Mouse (Mus musculus) stomach, embryonic 14.5 days (tissue): ENCODE data around the gene Olfr1454. TPM values are rescaled to one million over a fixed set of nuclear protein-coding genes. Genes with fewer than 3 reads are reported as not detected.

Source experiments
- ATAC-seq: fragments of 200-750 bp; cut with Nextera tagmentation; 2 replicates; pipeline ENCODE4 v1.8.0; 2017; ENCODE audit warnings: low read depth, moderate TSS enrichment; ENCODE audit not compliant: insufficient number of reproducible peaks, insufficient read depth, low FRiP score
- H3K27ac ChIP-seq: fragments of 300-500 bp; sonication (generic); 2 replicates; pipeline ENCODE4 v1.5.1; 2014; ENCODE audit warnings: mild to moderate bottlenecking, low read length, moderate library complexity, mixed read lengths
- H3K27me3 ChIP-seq: fragments of 300-500 bp; sonication (generic); 2 replicates; pipeline ENCODE4 v1.6.1; 2014; ENCODE audit warnings: low read length, control low read depth, mixed read lengths; ENCODE audit not compliant: control insufficient read depth, insufficient read depth
- H3K36me3 ChIP-seq: fragments of 300-500 bp; sonication (generic); 2 replicates; pipeline ENCODE4 v1.6.1; 2014; ENCODE audit warnings: mild to moderate bottlenecking, control low read depth, low read length, moderate library complexity, mixed read lengths; ENCODE audit not compliant: control insufficient read depth, insufficient read depth
- H3K4me1 ChIP-seq: fragments of 300-500 bp; sonication (generic); 2 replicates; pipeline ENCODE4 v1.6.1; 2014; ENCODE audit warnings: low read length, control low read depth, mixed read lengths; ENCODE audit not compliant: control insufficient read depth, insufficient read depth
- H3K4me2 ChIP-seq: fragments of 300-500 bp; sonication (generic); replicated peaks from 2 replicates; pipeline ENCODE4 v1.6.1; 2014; ENCODE audit warnings: low read depth, low read length, control low read depth
- H3K4me3 ChIP-seq: fragments of 300-500 bp; sonication (generic); 2 replicates; pipeline ENCODE4 v1.5.1; 2014; ENCODE audit warnings: low read depth, low read length, control low read depth
- H3K9ac ChIP-seq: fragments of 300-500 bp; sonication (generic); replicated peaks from 2 replicates; pipeline ENCODE4 v1.6.1; 2014; ENCODE audit warnings: low read depth, mild to moderate bottlenecking, control low read depth, low read length, moderate library complexity, mixed read lengths
- H3K9me3 ChIP-seq: fragments of 300-500 bp; sonication (generic); 2 replicates; pipeline ENCODE4 v1.6.1; 2016; ENCODE audit warnings: low read depth, low read length, control low read depth; ENCODE audit not compliant: control insufficient read depth
- WGBS: fragments of 180-500 bp; shearing (Covaris S2); extraction: QIAGEN DNeasy Blood & Tissue Kit; methylation state at CpG from one replicate; pipeline ENCODE4 v1.1.7; 2014; 5-methylcytosine and 5-hydroxymethylcytosine counted together
- polyA plus RNA-seq: library from polyadenylated mRNA; unstranded; fragments of >200 nt; fragmentation: Nextera tagmentation; extraction: Ambion mirVana; gene quantifications from 2 replicates; pipeline ENCODE4 v1.2.1, GENCODE M21; 2014

Gene Olfr1454
- not detected in 2 replicates for polyA plus RNA-seq

DNA sequence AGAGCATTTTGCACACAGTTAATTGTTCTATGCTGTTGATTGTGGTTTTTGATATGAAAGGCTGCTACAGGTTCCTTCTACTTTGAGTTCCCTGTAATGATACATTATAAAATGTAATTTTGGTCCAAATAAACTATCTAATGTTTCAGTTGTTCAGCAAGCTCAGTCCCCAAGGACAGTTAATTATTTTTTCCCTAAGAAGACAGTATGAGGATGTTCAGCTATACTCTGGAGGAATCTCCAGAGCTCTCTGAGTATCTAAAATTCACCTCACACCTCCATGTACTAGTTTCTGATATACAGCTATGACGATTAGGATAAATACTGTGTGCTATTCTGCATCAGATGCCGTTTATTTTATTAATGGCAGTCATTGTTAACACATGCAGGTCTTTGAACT lies at the start of gene Olfr1454:
Olfr1454 (plus strand) TSS at position 301 of the 400 bp plus-strand sequence.
- no peak for ATAC-seq
- Histone ChIP-seq H3K36me3 (no peaks in the 10 kb centered on the region), H3K4me3 (no peak within 1 kb of the TSS), H3K9ac (no peak within 1 kb of the TSS), H3K27me3 (no peaks in the 10 kb centered on the region), H3K4me2 (no peak within 1 kb of the TSS), H3K9me3 (no peaks in the 10 kb centered on the region), H3K27ac (no peak within 1 kb of the TSS), H3K4me1 (no peaks in the 10 kb centered on the region)
- WGBS, result 74% methylated on average over 2 of the region's 2 CpGs

DNA sequence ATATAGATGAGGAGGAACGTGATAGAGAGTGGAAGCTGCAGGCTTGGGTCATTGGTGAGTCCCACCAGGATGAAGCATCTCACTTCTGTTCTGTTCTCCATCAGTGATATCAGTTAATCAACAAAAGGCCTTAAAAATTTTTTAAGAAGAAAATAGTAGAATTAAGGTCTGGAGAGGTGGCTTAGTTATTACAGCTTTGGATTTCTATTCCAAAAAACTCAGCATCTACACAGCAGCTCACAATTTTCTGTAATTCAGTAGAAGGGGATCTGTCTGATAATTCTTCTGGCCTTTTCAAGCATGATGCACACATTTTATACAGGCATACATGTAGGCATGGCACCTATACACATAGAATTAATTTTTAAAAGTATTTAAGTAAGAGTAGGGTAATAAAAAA lies 32.2 kb upstream of the Olfr1454 start, which contains the start of gene Olfr1453:
Olfr1453 (minus strand) TSS at position 101 of the 400 bp plus-strand sequence.
- H3K4me1 ChIP-seq, result no peaks in the 10 kb centered on the region
- H3K36me3 ChIP-seq, result no peaks in the 10 kb centered on the region
- no peaks in the 10 kb centered on the region for H3K9me3 ChIP-seq
- 40% methylated on average over 1 of the region's 1 CpGs for WGBS
- no peak within 1 kb of the TSS for H3K4me2 ChIP-seq
- no peak within 1 kb of the TSS for H3K27ac ChIP-seq
- no peaks in the 10 kb centered on the region for H3K27me3 ChIP-seq
- no peak for ATAC-seq
- no peak within 1 kb of the TSS for H3K4me3 ChIP-seq
- H3K9ac ChIP-seq, result no peak within 1 kb of the TSS

DNA sequence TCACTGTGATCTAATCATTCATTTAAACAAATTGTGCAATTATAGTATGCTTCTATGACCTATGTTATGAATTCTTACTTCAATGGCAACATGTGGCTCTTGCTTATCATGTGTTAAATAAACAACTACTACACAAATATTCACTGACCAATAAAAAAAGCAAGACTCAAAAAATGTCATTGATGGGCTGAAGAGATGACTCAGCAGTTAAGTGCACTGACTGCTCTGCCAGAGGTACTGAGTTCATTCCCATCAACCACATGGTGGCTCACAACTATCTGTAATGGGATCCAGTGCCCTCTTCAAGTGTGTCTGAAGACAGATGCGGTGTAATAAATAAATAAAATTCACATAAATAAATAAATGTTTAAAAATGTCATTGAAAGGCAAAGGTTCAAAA lies 33.5 kb downstream of the Olfr1454 start:
- no peak for ATAC-seq
- H3K27me3 ChIP-seq, result no peaks in the 10 kb centered on the region
- no peaks in the 10 kb centered on the region for H3K4me1 ChIP-seq
- 93% methylated on average over 1 of the region's 1 CpGs for WGBS
- no peaks in the 10 kb centered on the region; the same call in 1 of the 2 replicates for H3K9me3 ChIP-seq
- H3K4me2 ChIP-seq, result no peak overlapping the region
- no peak overlapping the region for H3K9ac ChIP-seq
- H3K4me3 ChIP-seq, result no peak overlapping the region
- H3K36me3 ChIP-seq, result no peaks in the 10 kb centered on the region
- no peak overlapping the region for H3K27ac ChIP-seq

DNA sequence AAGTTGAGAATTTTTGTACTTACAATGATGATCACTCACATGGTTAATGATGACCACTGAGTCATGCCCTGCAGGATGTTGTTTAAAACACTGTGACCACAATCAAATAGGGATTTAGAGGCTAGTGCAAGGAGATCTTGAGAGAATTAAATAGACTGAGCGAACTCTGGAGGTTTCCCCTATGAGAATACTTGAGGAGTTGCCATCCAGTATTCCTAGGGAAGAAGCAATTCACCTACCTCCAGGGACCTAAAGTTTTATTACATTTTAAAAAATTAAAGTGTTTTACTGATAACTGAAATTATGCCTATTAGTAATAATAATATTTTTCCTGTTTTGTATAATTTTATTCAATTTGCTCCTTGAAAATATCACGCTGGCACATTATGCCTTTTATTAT lies 37.4 kb downstream of the Olfr1454 start, which contains the start of gene Olfr1457:
Olfr1457 (minus strand) TSS at position 101 of the 400 bp plus-strand sequence.
- no peak within 1 kb of the TSS for H3K27ac ChIP-seq
- H3K4me2 ChIP-seq, result no peak within 1 kb of the TSS
- no peaks in the 10 kb centered on the region; the same call in 1 of the 2 replicates for H3K9me3 ChIP-seq
- H3K27me3 ChIP-seq, result no peaks in the 10 kb centered on the region
- WGBS, result 65% methylated on average over 2 of the region's 2 CpGs
- no peak for ATAC-seq
- no peak within 1 kb of the TSS for H3K9ac ChIP-seq
- H3K4me3 ChIP-seq, result no peak within 1 kb of the TSS
- H3K4me1 ChIP-seq, result no peaks in the 10 kb centered on the region
- no peaks in the 10 kb centered on the region for H3K36me3 ChIP-seq

DNA sequence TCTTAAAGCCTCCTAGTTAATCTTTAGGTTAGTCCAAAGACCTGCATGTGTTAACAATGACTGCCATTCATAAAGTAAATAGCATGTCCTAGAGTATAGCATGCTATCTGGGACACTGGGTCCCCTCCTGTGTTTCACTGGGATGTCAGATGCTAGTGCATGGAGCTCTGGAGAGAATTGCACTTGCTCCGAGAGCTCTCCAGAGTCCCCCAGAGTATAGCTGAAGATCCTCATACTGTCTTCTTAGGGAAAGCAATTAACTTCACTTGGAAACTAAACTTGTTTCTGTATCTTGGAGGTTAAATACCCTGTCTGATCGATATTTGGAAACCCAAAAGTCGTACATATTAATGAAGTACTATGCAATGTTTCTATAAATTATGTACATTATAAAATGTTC lies 46.3 kb downstream of the Olfr1454 start, which contains the start of gene Olfr1458:
Olfr1458 (minus strand) TSS at position 101 of the 400 bp plus-strand sequence.
- no peak for ATAC-seq
- Histone ChIP-seq H3K9ac (no peak within 1 kb of the TSS), H3K36me3 (no peaks in the 10 kb centered on the region), H3K9me3 (no peaks in the 10 kb centered on the region), H3K27me3 (no peaks in the 10 kb centered on the region), H3K4me3 (no peak within 1 kb of the TSS), H3K4me2 (no peak within 1 kb of the TSS), H3K4me1 (no peaks in the 10 kb centered on the region), H3K27ac (no peak within 1 kb of the TSS)
- WGBS, result 88% methylated on average over 3 of the region's 3 CpGs

Other genes with a start within 250 kb of the Olfr1454 start
- not detected in 2 replicates for gene Gm5244, start 213.9 kb upstream of the Olfr1454 start, polyA plus RNA-seq
- gene Olfr1444, start 203.3 kb upstream of the Olfr1454 start, polyA plus RNA-seq, result not detected in 2 replicates
- not detected in 2 replicates for gene Olfr1445, start 176.8 kb upstream of the Olfr1454 start, polyA plus RNA-seq
- not detected in 2 replicates for gene Olfr1446, start 167.1 kb upstream of the Olfr1454 start, polyA plus RNA-seq
- not detected in 2 replicates for gene Olfr1447, start 156.9 kb upstream of the Olfr1454 start, polyA plus RNA-seq
- gene Olfr1448, start 136.2 kb upstream of the Olfr1454 start, polyA plus RNA-seq, result not detected in 2 replicates
- not detected in 2 replicates for gene Olfr1449, start 129.8 kb upstream of the Olfr1454 start, polyA plus RNA-seq
- not detected in 2 replicates for gene Olfr1450, start 110.4 kb upstream of the Olfr1454 start, polyA plus RNA-seq
- gene Olfr1451, start 65.6 kb upstream of the Olfr1454 start, polyA plus RNA-seq, result not detected in 2 replicates
- not detected in 2 replicates for gene Olfr1453, start 32.3 kb upstream of the Olfr1454 start, polyA plus RNA-seq
- gene Olfr1457, start 37.3 kb downstream of the Olfr1454 start, polyA plus RNA-seq, result not detected in 2 replicates
- not detected in 2 replicates for gene Olfr1458, start 46.2 kb downstream of the Olfr1454 start, polyA plus RNA-seq
- gene Olfr1459, start 88.9 kb downstream of the Olfr1454 start, polyA plus RNA-seq, result not detected in 2 replicates
- gene Olfr1461, start 102.4 kb downstream of the Olfr1454 start, polyA plus RNA-seq, result not detected in 2 replicates
- not detected in 2 replicates for gene Olfr1462, start 125.1 kb downstream of the Olfr1454 start, polyA plus RNA-seq
- gene Olfr1463, start 170.7 kb downstream of the Olfr1454 start, polyA plus RNA-seq, result not detected in 2 replicates